Mouse (Mus musculus) ovary, postnatal 36 days (tissue): ENCODE results near the gene Rps15.

Source experiments
- DNase-seq: peaks from one replicate; pipeline ENCODE4 v3.0.0; 2022; ENCODE audit warnings: low spot score, mixed read lengths

Gene Rps15

DNA sequence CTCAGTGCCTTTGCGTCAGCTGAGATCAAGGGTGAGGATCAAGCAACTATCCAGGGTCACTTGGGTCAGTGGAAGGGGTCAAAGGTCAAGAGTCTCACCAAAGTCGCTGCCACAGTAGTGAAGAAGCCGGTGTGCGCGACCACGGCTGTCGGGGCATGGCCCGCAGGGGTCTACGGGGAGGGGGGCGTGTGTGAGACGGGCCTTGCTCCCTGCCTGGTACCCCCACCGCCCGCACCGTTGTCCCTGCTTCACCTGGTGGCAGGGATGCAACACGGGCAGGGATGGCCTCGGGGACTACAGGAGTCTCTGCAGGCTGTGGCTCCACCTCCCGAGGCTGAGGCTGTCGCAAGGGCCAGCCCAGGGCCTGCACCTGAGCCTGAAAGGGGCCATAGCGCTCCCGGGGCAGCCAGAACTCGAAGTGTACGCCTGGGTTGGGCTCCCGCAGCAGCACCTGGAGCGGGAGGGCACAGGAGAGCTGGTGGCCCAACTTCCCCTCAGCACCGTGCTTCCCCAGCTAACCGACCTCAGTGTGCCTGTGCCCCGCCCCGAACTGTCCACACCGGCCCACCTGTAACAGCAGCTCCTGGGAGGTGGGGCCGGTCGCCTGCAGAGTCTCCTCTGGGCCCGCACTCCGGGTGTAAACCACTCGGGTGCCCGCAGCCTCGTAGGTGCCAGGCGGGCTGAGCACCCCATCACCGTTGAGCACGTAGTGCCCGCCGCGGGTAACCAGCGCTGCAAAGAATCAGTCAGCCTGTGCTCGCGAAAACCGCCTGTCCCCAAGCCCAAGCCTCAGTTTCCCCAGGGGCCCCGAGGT, 49.4 kb downstream of the Rps15 start:
- DNase-seq: no peak

DNA sequence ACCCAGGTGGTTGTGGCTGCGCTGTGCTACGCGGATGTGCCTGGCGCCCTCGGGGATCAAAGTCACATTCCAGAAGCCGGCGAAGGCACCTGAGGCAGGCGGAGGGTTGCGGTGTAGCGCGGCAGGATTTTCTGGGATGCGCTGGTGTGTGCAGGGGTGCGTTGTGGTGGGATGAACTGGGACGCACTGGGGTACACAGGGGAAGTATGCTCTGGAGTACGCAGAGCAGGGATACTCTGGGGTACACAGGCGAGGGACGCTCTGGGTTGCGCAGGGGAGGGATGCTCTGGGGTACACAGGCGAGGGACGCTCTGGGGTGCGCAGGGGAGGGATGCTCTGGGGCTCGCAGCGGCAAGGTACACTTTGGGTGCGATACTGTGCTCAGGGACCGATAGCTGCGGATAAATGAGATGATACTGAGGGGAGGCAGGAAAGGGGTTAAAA, 50.1 kb downstream of the Rps15 start:
- no peak for DNase-seq

DNA sequence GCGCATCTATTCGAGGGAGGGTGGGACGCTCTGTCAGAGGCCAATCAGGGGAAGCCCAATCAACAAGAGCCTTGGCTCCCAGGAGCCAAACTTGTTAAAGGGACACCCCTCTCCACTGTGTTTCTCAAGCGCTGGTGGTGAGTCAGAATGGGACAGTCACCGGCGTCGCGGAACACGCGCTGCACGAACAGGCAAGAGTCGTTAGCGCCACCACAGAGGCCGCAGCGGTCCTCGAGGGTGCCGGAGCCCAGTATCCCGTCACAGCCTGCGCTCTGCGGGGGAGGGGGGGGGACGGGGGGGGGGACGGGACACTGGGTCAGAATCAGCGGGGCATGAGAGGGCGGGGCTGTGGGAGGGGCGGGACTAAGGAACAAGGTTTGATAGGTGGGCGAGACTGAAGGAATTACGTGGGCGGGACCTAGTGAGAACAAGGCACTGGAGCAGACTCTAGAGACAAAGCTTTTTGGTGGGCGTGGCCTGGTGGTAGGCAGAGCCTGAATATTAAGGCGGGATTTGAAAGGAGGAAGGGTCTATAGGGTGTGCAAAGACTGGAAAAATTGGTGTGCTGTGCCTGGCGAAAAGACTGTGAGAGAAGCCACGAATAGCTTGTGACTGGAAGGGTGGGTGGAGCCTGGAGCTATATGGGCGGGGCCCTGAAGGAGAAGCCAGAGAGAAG, 50.6 kb downstream of the Rps15 start:
- DNase-seq: no peak

DNA sequence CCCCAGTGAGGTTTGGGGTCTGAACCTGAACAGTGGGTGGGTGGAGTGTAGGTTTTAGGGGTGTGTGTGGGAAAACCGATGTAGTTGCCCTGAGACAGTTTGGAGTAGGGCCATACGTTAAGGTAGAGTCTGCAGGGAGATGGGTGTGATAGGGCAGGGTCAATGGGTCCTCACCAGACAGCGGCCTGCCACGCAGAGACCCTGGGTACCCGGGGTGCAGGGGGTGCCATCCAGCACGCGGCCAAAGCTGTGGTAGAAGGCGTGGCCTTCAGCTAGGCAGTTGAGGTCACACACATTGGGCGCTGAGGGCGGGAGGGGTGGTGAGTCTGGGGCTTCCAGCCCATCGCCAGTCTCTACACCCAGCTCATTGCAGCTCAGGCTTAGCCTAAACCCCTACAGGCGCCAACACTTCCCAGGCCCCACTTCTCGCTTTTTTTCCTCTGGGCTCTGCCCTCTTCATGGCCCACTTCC, 51.2 kb downstream of the Rps15 start:
- DNase-seq: no peak
